Mouse (Mus musculus) lung, embryonic 14.5 days (tissue): ENCODE results near the gene Med29. TPM values are rescaled to one million over a fixed set of nuclear protein-coding genes. Genes with fewer than 3 reads are reported as not detected.

ENCODE experiments used
- ATAC-seq: fragments of 200-750 bp; cut with Nextera tagmentation; 2 replicates; pipeline ENCODE4 v1.8.0; 2017; ENCODE audit warnings: mild to moderate bottlenecking, moderate TSS enrichment, moderate library complexity; ENCODE audit not compliant: insufficient read depth
- DNase-seq: peaks from one replicate; pipeline ENCODE4 v3.0.0-alpha.2; 2015
- H3K27ac ChIP-seq: fragments of 300-500 bp; sonication (generic); 2 replicates; pipeline ENCODE4 v1.5.1; 2014; ENCODE audit warnings: low read depth, mild to moderate bottlenecking, moderate library complexity
- H3K27me3 ChIP-seq: fragments of 300-500 bp; sonication (generic); 2 replicates; pipeline ENCODE4 v1.6.1; 2014; ENCODE audit warnings: low read length, control low read depth; ENCODE audit not compliant: insufficient read depth
- H3K36me3 ChIP-seq: fragments of 300-500 bp; sonication (generic); 2 replicates; pipeline ENCODE4 v1.6.1; 2014; ENCODE audit warnings: control low read depth; ENCODE audit not compliant: insufficient read depth
- H3K4me1 ChIP-seq: fragments of 300-500 bp; sonication (generic); 2 replicates; pipeline ENCODE4 v1.6.1; 2014; ENCODE audit warnings: antibody characterized with exemption, control low read depth; ENCODE audit not compliant: insufficient read depth
- H3K4me2 ChIP-seq: fragments of 300-500 bp; sonication (generic); 2 replicates; pipeline ENCODE4 v1.6.1; 2014; ENCODE audit warnings: mild to moderate bottlenecking
- H3K4me3 ChIP-seq: fragments of 300-500 bp; sonication (generic); 2 replicates; pipeline ENCODE4 v1.5.1; 2014; ENCODE audit warnings: low read depth, low read length
- H3K9ac ChIP-seq: fragments of 300-500 bp; sonication (generic); 2 replicates; pipeline ENCODE4 v1.6.1; 2014
- H3K9me3 ChIP-seq: fragments of 300-500 bp; sonication (generic); 2 replicates; pipeline ENCODE4 v1.6.1; 2016; ENCODE audit warnings: low read depth, low read length, control low read depth
- CTCF ChIP-seq: IDR thresholded peaks from 2 replicates; pipeline ENCODE4 v1.5.1; 2016; ENCODE audit warnings: antibody characterized with exemption, low read depth
- WGBS: fragments of 180-500 bp; shearing (Covaris S2); extraction: QIAGEN DNeasy Blood & Tissue Kit; methylation state at CpG from one replicate; pipeline ENCODE4 v1.1.7; 2014; 5-methylcytosine and 5-hydroxymethylcytosine counted together
- polyA plus RNA-seq: library from polyadenylated mRNA; unstranded; fragments of >200 nt; fragmentation: Nextera tagmentation; extraction: Ambion mirVana; gene quantifications from 2 replicates; pipeline ENCODE4 v1.2.1, GENCODE M21; 2014

Med29 gene
- polyA plus RNA-seq, 1 experiment from 2014 or later, result 49.1 TPM

GRCm38 (mm10) chr7:28361647-28362341 lies 30.7 kb downstream of the Med29 start:
- Histone ChIP-seq H3K4me3 (no peak overlapping the region), H3K9ac (no peak overlapping the region), H3K27me3 (no peaks in the 10 kb centered on the region), H3K36me3 (peaks cover 67% of the 10 kb centered on the region), H3K27ac (no peak overlapping the region), H3K4me2 (no peak overlapping the region), H3K9me3 (no peaks in the 10 kb centered on the region), H3K4me1 (peaks cover 13% of the 10 kb centered on the region)
- ATAC-seq, result no peak
- no peak for TF ChIP-seq CTCF
- 94% methylated on average over 19 of the region's 20 CpGs for WGBS
- no peak for DNase-seq

GRCm38 (mm10) chr7:28360291-28360690 lies 32.2 kb downstream of the Med29 start:
- Histone ChIP-seq H3K27me3 (no peaks in the 10 kb centered on the region), H3K9me3 (no peaks in the 10 kb centered on the region), H3K4me2 (no peak overlapping the region), H3K9ac (no peak overlapping the region), H3K4me3 (no peak overlapping the region), H3K4me1 (peaks cover 13% of the 10 kb centered on the region), H3K36me3 (peaks cover 56% of the 10 kb centered on the region), H3K27ac (no peak overlapping the region)
- no peak for DNase-seq
- WGBS, result 91% methylated on average over 6 of the region's 6 CpGs
- TF ChIP-seq CTCF, result no peak
- no peak for ATAC-seq

GRCm38 (mm10) chr7:28359854-28360253 lies 32.7 kb downstream of the Med29 start:
- no peaks in the 10 kb centered on the region for H3K9me3 ChIP-seq
- H3K4me1 ChIP-seq, result peaks cover 13% of the 10 kb centered on the region
- no peak overlapping the region for H3K9ac ChIP-seq
- no peak overlapping the region for H3K27ac ChIP-seq
- DNase-seq, result no peak
- no peak for TF ChIP-seq CTCF
- H3K36me3 ChIP-seq, result peaks cover 55% of the 10 kb centered on the region
- no peak for ATAC-seq
- 81% methylated on average over 10 of the region's 10 CpGs for WGBS
- no peaks in the 10 kb centered on the region for H3K27me3 ChIP-seq
- H3K4me2 ChIP-seq, result no peak overlapping the region
- H3K4me3 ChIP-seq, result no peak overlapping the region

GRCm38 (mm10) chr7:28358431-28358830 lies 34.1 kb downstream of the Med29 start:
- H3K4me2 ChIP-seq, result no peak overlapping the region
- H3K27me3 ChIP-seq, result no peaks in the 10 kb centered on the region
- H3K36me3 ChIP-seq, result peaks cover 58% of the 10 kb centered on the region
- H3K27ac ChIP-seq, result peak overlapping the region; percentile 58
- no peak overlapping the region for H3K4me3 ChIP-seq
- ATAC-seq, result no peak
- H3K9me3 ChIP-seq, result no peaks in the 10 kb centered on the region
- 47% methylated on average over 7 of the region's 7 CpGs for WGBS
- TF ChIP-seq CTCF, result no peak
- peaks cover 13% of the 10 kb centered on the region for H3K4me1 ChIP-seq
- H3K9ac ChIP-seq, result peak overlapping the region; percentile 20; the same call in 1 of the 2 replicates
- no peak for DNase-seq

- ATAC-seq (no peak), DNase-seq (peak; percentile 75)
- Histone ChIP-seq H3K9ac (peak overlapping the region; percentile 36), H3K36me3 (peaks cover 62% of the 10 kb centered on the region), H3K4me3 (no peak overlapping the region), H3K4me2 (peak overlapping the region; percentile 20; the same call in 1 of the 2 replicates), H3K27me3 (no peaks in the 10 kb centered on the region), H3K4me1 (peaks cover 13% of the 10 kb centered on the region), H3K9me3 (no peaks in the 10 kb centered on the region), H3K27ac (peak overlapping the region; percentile 58)
- WGBS, result 3% methylated on average over 5 of the region's 5 CpGs
- TF ChIP-seq CTCF, result no peak
Measured at GRCm38 (mm10) chr7:28357984-28358383, 34.5 kb downstream of the Med29 start.

GRCm38 (mm10) chr7:28356981-28357380 lies 35.5 kb downstream of the Med29 start:
- H3K27ac ChIP-seq, result peak overlapping the region; percentile 58
- no peak for TF ChIP-seq CTCF
- H3K4me3 ChIP-seq, result no peak overlapping the region
- H3K4me1 ChIP-seq, result peaks cover 13% of the 10 kb centered on the region
- 3% methylated on average over 5 of the region's 5 CpGs for WGBS
- H3K27me3 ChIP-seq, result no peaks in the 10 kb centered on the region
- H3K4me2 ChIP-seq, result 0 out of 2 replicates have a peak overlapping the region, but pooled peaks have one; percentile 4
- peak overlapping the region; percentile 36; the same call in 1 of the 2 replicates for H3K9ac ChIP-seq
- H3K36me3 ChIP-seq, result peaks cover 62% of the 10 kb centered on the region
- ATAC-seq, result peak; percentile 62
- peak; percentile 83 for DNase-seq
- no peaks in the 10 kb centered on the region for H3K9me3 ChIP-seq

- DNase-seq, result no peak
- no peaks in the 10 kb centered on the region for H3K9me3 ChIP-seq
- H3K4me1 ChIP-seq, result peaks cover 18% of the 10 kb centered on the region
- H3K27ac ChIP-seq, result no peak overlapping the region
- peaks cover 52% of the 10 kb centered on the region for H3K36me3 ChIP-seq
- TF ChIP-seq CTCF, result no peak
- WGBS, result 95% methylated on average over 3 of the region's 3 CpGs
- no peak overlapping the region for H3K4me2 ChIP-seq
- H3K9ac ChIP-seq, result no peak overlapping the region
- no peaks in the 10 kb centered on the region for H3K27me3 ChIP-seq
- H3K4me3 ChIP-seq, result no peak overlapping the region
- no peak for ATAC-seq
Measured at GRCm38 (mm10) chr7:28355221-28355620, 37.3 kb downstream of the Med29 start.
